Mouse (Mus musculus): ENCODE results near the gene Ppm1e. TPM values are rescaled to one million over a fixed set of nuclear protein-coding genes. Genes with fewer than 3 reads are reported as not detected.
A peak's percentile ranks its signal among the peaks of the same experiment; 100 is the strongest.

The Ppm1e gene
- polyA plus RNA-seq, 1 experiment from 2014 or later: 34.9 TPM

GRCm38 (mm10) chr11:87281907-87282475, 76.8 kb downstream of the Ppm1e start:
- Histone ChIP-seq H3K9me3 (ENCODE audit: control insufficient read depth, low read length) (no peaks in the 10 kb centered on the region), H3K4me2 (ENCODE audit: low read length) (no peak overlapping the region), H3K4me3 (replicated peaks; ENCODE audit: low read depth, low read length) (no peak overlapping the region), H3K27me3 (ENCODE audit: control insufficient read depth, insufficient read depth, low read length) (no peaks in the 10 kb centered on the region), H3K27ac (replicated peaks; ENCODE audit: low read depth, low read length) (no peak overlapping the region), H3K36me3 (ENCODE audit: control insufficient read depth, insufficient read depth, low read length) (no peaks in the 10 kb centered on the region), H3K9ac (replicated peaks; ENCODE audit: low read length) (no peak overlapping the region), H3K4me1 (ENCODE audit: control insufficient read depth, insufficient read depth, low read length) (peaks cover 8% of the 10 kb centered on the region)
- 79% methylated on average over 7 of the region's 7 CpGs for WGBS
- ATAC-seq (ENCODE audit: low FRiP score, low TSS enrichment) (no peak), DNase-seq (no peak)

GRCm38 (mm10) chr11:87279461-87279860, 79.4 kb downstream of the Ppm1e start:
- ATAC-seq (ENCODE audit: low FRiP score, low TSS enrichment) (no peak), DNase-seq (no peak)
- no peak overlapping the region for H3K4me3 ChIP-seq (replicated peaks; ENCODE audit: low read depth, low read length)
- H3K9me3 ChIP-seq (ENCODE audit: control insufficient read depth, low read length): no peaks in the 10 kb centered on the region
- H3K36me3 ChIP-seq (ENCODE audit: control insufficient read depth, insufficient read depth, low read length): no peaks in the 10 kb centered on the region
- H3K27me3 ChIP-seq (ENCODE audit: control insufficient read depth, insufficient read depth, low read length): no peaks in the 10 kb centered on the region
- H3K4me2 ChIP-seq (ENCODE audit: low read length): no peak overlapping the region
- WGBS: 87% methylated on average over 5 of the region's 5 CpGs
- H3K9ac ChIP-seq (replicated peaks; ENCODE audit: low read length): no peak overlapping the region
- peaks cover 19% of the 10 kb centered on the region for H3K4me1 ChIP-seq (ENCODE audit: control insufficient read depth, insufficient read depth, low read length)
- no peak overlapping the region for H3K27ac ChIP-seq (replicated peaks; ENCODE audit: low read depth, low read length)

GRCm38 (mm10) chr11:87278807-87279206, 80.0 kb downstream of the Ppm1e start:
- Histone ChIP-seq H3K9me3 (ENCODE audit: control insufficient read depth, low read length) (no peaks in the 10 kb centered on the region), H3K27ac (replicated peaks; ENCODE audit: low read depth, low read length) (no peak overlapping the region), H3K4me1 (ENCODE audit: control insufficient read depth, insufficient read depth, low read length) (peaks cover 19% of the 10 kb centered on the region), H3K9ac (replicated peaks; ENCODE audit: low read length) (no peak overlapping the region), H3K4me2 (ENCODE audit: low read length) (no peak overlapping the region), H3K27me3 (ENCODE audit: control insufficient read depth, insufficient read depth, low read length) (no peaks in the 10 kb centered on the region), H3K36me3 (ENCODE audit: control insufficient read depth, insufficient read depth, low read length) (no peaks in the 10 kb centered on the region), H3K4me3 (replicated peaks; ENCODE audit: low read depth, low read length) (no peak overlapping the region)
- ATAC-seq (ENCODE audit: low FRiP score, low TSS enrichment) (no peak), DNase-seq (no peak)
- WGBS: 87% methylated on average over 4 of the region's 4 CpGs

GRCm38 (mm10) chr11:87276240-87276985, 82.4 kb downstream of the Ppm1e start:
- Histone ChIP-seq H3K4me1 (ENCODE audit: control insufficient read depth, insufficient read depth, low read length) (peaks cover 19% of the 10 kb centered on the region), H3K27me3 (ENCODE audit: control insufficient read depth, insufficient read depth, low read length) (no peaks in the 10 kb centered on the region), H3K9me3 (ENCODE audit: control insufficient read depth, low read length) (no peaks in the 10 kb centered on the region), H3K9ac (replicated peaks; ENCODE audit: low read length) (no peak overlapping the region), H3K4me3 (replicated peaks; ENCODE audit: low read depth, low read length) (no peak overlapping the region), H3K4me2 (ENCODE audit: low read length) (no peak overlapping the region), H3K36me3 (ENCODE audit: control insufficient read depth, insufficient read depth, low read length) (no peaks in the 10 kb centered on the region), H3K27ac (replicated peaks; ENCODE audit: low read depth, low read length) (peak overlapping the region; percentile 1; the same call in 1 of the 2 replicates)
- no peak for ATAC-seq (ENCODE audit: low FRiP score, low TSS enrichment)
- WGBS: 5% methylated on average over 5 of the region's 5 CpGs
- peak; percentile 45 for DNase-seq

GRCm38 (mm10) chr11:87275420-87276048, 83.3 kb downstream of the Ppm1e start:
- Histone ChIP-seq H3K4me3 (replicated peaks; ENCODE audit: low read depth, low read length) (no peak overlapping the region), H3K36me3 (ENCODE audit: control insufficient read depth, insufficient read depth, low read length) (no peaks in the 10 kb centered on the region), H3K9me3 (ENCODE audit: control insufficient read depth, low read length) (no peaks in the 10 kb centered on the region), H3K9ac (replicated peaks; ENCODE audit: low read length) (no peak overlapping the region), H3K4me2 (ENCODE audit: low read length) (no peak overlapping the region), H3K27ac (replicated peaks; ENCODE audit: low read depth, low read length) (no peak overlapping the region), H3K4me1 (ENCODE audit: control insufficient read depth, insufficient read depth, low read length) (peaks cover 19% of the 10 kb centered on the region), H3K27me3 (ENCODE audit: control insufficient read depth, insufficient read depth, low read length) (no peaks in the 10 kb centered on the region)
- 41% methylated on average over 7 of the region's 7 CpGs for WGBS
- ATAC-seq (ENCODE audit: low FRiP score, low TSS enrichment): no peak
- DNase-seq: no peak

GRCm38 (mm10) chr11:87272725-87273124, 86.1 kb downstream of the Ppm1e start:
- H3K4me3 ChIP-seq (replicated peaks; ENCODE audit: low read depth, low read length): no peak overlapping the region
- no peak overlapping the region for H3K27ac ChIP-seq (replicated peaks; ENCODE audit: low read depth, low read length)
- no peaks in the 10 kb centered on the region for H3K9me3 ChIP-seq (ENCODE audit: control insufficient read depth, low read length)
- no peaks in the 10 kb centered on the region for H3K36me3 ChIP-seq (ENCODE audit: control insufficient read depth, insufficient read depth, low read length)
- ATAC-seq (ENCODE audit: low FRiP score, low TSS enrichment) (no peak), DNase-seq (no peak)
- H3K9ac ChIP-seq (replicated peaks; ENCODE audit: low read length): no peak overlapping the region
- WGBS: 87% methylated on average over 5 of the region's 5 CpGs
- H3K4me2 ChIP-seq (ENCODE audit: low read length): no peak overlapping the region
- peaks cover 19% of the 10 kb centered on the region for H3K4me1 ChIP-seq (ENCODE audit: control insufficient read depth, insufficient read depth, low read length)
- no peaks in the 10 kb centered on the region for H3K27me3 ChIP-seq (ENCODE audit: control insufficient read depth, insufficient read depth, low read length)

GRCm38 (mm10) chr11:87271479-87271878, 87.3 kb downstream of the Ppm1e start:
- DNase-seq: no peak
- ATAC-seq (ENCODE audit: low FRiP score, low TSS enrichment): no peak
- 96% methylated on average over 1 of the region's 1 CpGs for WGBS
- no peak overlapping the region for H3K27ac ChIP-seq (replicated peaks; ENCODE audit: low read depth, low read length)
- H3K4me2 ChIP-seq (ENCODE audit: low read length): no peak overlapping the region
- H3K9ac ChIP-seq (replicated peaks; ENCODE audit: low read length): no peak overlapping the region
- H3K36me3 ChIP-seq (ENCODE audit: control insufficient read depth, insufficient read depth, low read length): no peaks in the 10 kb centered on the region
- no peaks in the 10 kb centered on the region for H3K9me3 ChIP-seq (ENCODE audit: control insufficient read depth, low read length)
- no peaks in the 10 kb centered on the region for H3K27me3 ChIP-seq (ENCODE audit: control insufficient read depth, insufficient read depth, low read length)
- H3K4me1 ChIP-seq (ENCODE audit: control insufficient read depth, insufficient read depth, low read length): peaks cover 9% of the 10 kb centered on the region
- H3K4me3 ChIP-seq (replicated peaks; ENCODE audit: low read depth, low read length): no peak overlapping the region

GRCm38 (mm10) chr11:87270958-87271357, 87.9 kb downstream of the Ppm1e start:
- peaks cover 3% of the 10 kb centered on the region for H3K4me1 ChIP-seq (ENCODE audit: control insufficient read depth, insufficient read depth, low read length)
- H3K4me2 ChIP-seq (ENCODE audit: low read length): no peak overlapping the region
- H3K9me3 ChIP-seq (ENCODE audit: control insufficient read depth, low read length): no peaks in the 10 kb centered on the region
- no peak for DNase-seq
- no peak for ATAC-seq (ENCODE audit: low FRiP score, low TSS enrichment)
- no peak overlapping the region for H3K27ac ChIP-seq (replicated peaks; ENCODE audit: low read depth, low read length)
- no peak overlapping the region for H3K9ac ChIP-seq (replicated peaks; ENCODE audit: low read length)
- 0% methylated on average over 2 of the region's 2 CpGs for WGBS
- H3K36me3 ChIP-seq (ENCODE audit: control insufficient read depth, insufficient read depth, low read length): no peaks in the 10 kb centered on the region
- no peak overlapping the region for H3K4me3 ChIP-seq (replicated peaks; ENCODE audit: low read depth, low read length)
- H3K27me3 ChIP-seq (ENCODE audit: control insufficient read depth, insufficient read depth, low read length): no peaks in the 10 kb centered on the region

Data from midbrain, embryonic 14.5 days (tissue).